Mouse (Mus musculus) 3T3-L1 (cell line): ENCODE data around the gene Akap8.
A peak's percentile ranks its signal among the peaks of the same experiment; 100 is the strongest.

Source experiments
- DNase-seq: peaks from one replicate; pipeline ENCODE4 v3.0.0-alpha.2; 2015; ENCODE audit warnings: low read depth, low spot score

Gene Akap8

GRCm38 (mm10) chr17:32284262-32285137 is 36.5 kb downstream of the Akap8 start, which contains the start of gene Brd4:
Gene Brd4, minus strand, starts transcription at chr17:32284722.
- DNase-seq: peak; percentile 86

- DNase-seq: peak; percentile 52
These were observed 37.2 kb downstream of the Akap8 start for GRCm38 (mm10) chr17:32283771-32284221.

DNA sequence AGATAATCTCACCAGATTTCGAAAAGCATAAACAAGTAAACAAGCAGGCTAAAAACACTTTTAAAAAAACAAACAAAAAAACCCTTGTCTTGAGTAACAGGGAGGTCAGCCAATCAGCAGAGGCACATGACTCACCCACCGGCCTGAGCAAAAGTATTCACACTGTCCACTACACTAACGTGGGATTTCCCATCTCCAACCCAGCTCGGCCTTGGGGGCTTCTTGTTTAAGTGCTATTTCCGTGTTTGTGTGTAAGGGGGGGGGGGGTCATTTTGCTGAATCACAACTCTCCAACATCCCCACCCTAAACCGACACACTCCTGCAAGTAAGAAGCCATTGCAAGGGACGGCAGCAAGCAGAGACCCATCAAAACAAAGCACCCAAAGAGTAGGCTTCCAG is 37.7 kb downstream of the Akap8 start:
- peak; percentile 88 for DNase-seq

DNA sequence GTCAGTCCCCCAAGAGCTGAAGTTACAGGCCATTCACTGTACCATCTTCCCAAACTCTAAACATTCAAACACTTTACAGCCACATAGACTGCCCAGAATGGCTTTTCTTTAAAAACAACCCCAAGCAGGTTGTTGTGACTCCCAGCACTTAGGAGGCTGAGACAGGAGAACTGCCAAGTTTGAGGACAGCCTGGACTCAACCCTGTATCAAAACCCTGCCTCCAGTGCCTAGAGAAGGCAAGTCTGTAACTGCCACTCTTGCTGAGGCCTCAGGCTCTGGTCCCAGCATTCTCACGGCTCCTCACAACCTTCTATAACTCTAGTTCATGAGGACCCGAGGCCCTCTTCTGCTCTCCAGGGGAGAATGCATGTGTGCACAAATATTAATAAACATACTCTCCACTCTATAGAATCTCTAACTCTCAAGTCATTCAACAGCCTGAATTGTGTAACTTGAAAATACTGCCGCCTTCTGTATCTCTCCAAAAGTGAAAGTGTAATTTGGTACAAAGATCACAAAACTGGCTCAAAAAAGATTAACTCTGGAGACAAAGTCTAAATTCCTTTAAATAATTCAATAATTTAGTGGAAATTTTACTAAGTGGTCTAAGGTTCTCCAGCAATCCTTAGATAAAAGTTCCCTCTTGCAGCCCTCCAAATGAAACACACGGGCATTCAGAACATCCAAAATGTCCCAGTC is 39.3 kb downstream of the Akap8 start:
- DNase-seq: no peak

DNA sequence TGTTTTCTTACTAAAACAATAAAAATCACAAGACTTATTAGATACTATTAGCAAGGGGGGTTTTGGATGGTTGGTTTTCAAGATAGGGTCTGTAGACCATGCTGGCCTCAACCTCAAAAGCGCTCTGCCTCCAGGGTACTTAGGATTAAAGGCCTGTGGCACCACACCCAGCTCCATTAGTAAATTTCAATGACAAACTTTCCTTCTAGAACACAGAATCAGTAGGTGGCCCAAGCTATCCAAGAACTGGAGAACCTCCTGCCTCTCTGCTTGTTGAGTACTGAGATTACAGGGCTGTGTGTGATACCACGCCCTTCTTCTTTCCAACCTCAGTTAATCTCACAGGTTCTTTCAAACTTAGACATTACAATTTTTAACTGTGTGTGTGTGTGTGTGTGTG is 39.9 kb downstream of the Akap8 start:
- no peak for DNase-seq

DNA sequence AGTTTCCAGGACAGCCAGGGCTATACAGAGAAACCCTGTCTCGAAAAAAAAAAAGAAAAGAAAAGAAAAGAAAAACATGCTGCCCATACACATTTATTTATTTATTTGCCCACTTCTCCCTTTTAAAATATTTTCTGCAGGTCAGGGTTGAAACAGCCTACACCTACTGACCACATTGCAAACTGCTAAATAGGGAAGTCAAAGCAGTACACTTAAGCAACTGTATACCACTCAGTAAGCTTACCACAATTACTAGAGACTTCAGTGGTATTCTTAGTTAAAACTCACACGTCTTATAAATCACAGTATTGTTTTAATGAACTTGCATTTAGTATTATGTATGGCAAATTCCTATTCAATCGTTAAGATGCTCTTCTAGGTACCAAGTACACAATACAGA is 40.5 kb downstream of the Akap8 start:
- no peak for DNase-seq

GRCm38 (mm10) chr17:32277201-32277600 is 43.8 kb downstream of the Akap8 start:
- DNase-seq: no peak

DNA sequence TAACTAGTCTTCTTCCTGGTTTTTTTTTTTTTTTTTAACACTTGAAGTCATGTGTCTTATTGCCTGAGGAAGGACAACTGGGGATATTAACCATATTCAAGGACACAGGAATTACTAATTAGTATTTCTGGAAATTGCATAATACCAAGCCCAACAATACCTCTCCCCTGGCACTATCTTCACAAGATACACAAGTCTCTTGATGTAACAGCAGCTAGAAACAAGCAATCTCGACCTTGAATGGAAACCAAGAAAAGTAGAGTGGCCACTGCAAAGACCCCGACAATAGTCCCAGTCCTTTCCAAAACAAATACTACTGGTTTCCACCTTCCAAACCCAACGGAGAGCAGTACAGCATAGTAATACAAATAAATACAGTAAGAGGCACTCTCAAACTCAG is 45.5 kb downstream of the Akap8 start:
- no peak for DNase-seq

DNA sequence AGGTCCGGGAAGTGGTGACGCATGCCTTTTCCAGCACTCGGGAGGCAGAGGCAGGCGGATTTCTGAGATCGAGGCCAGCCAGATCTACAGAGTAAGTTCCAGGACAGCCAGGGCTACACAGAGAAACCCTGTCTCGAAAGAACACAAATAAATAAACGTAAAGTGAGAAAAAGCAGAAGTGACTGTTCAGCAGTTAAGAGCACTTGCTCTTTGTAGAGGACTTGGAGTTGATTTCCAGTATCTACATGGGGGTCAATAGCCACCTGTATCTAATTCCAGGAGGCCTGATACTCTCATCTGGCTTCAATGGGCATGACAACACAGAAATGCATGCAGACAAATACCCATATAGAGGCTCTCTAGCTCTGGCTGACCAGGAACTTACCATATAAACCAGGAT is 51.9 kb downstream of the Akap8 start:
- no peak for DNase-seq

- no peak for DNase-seq
These were observed 52.5 kb downstream of the Akap8 start for GRCm38 (mm10) chr17:32268540-32268960.

GRCm38 (mm10) chr17:32268096-32268495 is 52.9 kb downstream of the Akap8 start:
- DNase-seq: no peak

GRCm38 (mm10) chr17:32267617-32268016 is 53.4 kb downstream of the Akap8 start:
- no peak for DNase-seq

- DNase-seq: peak; percentile 41
These were observed 57.4 kb downstream of the Akap8 start for GRCm38 (mm10) chr17:32263672-32264071.

DNA sequence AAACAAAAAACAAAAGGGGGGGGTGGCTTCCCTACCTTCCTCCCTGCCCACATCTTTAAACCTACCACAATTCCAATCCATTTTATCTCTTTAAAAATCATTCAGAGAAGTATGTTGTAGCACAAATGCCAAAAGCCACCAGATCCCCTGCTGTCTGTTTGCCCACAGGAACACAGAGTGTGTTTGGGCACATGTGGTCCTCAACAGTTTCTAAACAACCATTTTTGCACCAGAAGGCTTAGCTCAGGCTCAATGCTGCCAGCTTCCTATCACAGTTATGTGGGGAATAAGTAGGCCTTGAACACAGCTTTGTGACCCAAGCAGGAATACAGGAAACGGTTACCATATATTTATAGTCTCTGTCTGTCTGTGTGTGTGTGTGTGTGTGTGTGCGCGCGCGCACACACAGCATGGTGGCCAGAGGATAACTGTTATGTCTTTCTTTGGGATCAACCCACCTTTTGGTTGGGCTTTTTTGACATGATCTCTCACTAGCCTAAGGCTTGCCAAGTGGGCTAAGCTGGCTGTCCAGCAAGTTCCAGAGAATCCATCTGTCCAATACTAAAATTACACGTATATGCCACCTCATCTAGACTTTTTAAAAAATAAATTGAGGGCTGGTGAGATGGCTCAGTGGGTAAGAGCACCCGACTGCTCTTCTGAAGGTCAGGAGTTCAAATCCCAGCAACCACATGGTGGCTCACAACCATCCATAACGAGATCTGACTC is 58.0 kb downstream of the Akap8 start:
- DNase-seq: no peak

- DNase-seq: no peak
These were observed 62.2 kb downstream of the Akap8 start for GRCm38 (mm10) chr17:32258869-32259268.

- DNase-seq: no peak
These were observed 63.1 kb downstream of the Akap8 start for GRCm38 (mm10) chr17:32257944-32258343.

DNA sequence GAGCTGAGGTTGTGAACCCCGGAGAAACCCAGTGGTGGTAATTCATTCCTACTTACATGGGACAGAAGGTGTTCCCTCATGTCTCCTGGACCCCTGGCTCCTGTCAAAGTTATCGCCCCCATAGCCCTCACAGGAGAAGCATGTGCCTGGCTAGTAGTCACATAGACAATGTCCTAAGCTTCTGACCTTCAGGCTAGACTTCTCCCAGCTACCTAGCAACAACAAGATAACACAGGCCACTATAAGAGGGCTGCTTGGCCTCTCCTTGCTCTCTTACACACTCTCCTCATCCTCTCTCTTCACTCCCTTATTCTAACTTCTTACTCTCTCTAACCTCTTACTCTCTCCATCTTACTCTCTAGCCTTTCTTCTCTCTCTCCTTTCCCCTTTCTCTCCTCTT is 63.6 kb downstream of the Akap8 start:
- no peak for DNase-seq

DNA sequence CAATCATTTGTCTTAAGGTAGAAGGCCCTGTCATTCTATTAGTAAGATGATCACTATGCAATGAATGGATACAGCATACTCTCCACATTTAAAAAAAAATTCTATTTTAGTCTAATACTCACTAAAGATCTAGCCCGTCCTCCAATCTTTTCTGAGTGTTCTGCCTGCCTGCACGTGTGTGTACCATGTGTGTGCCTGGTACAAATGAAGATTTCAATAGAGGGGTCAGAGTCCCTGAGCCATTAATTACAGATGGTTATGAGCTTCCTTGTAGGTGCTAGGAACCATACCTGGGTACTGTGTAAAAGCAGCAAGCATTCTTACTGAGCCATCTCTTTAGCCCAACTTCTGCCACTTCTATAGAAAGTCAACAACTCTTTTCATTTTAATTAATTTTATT is 64.1 kb downstream of the Akap8 start:
- DNase-seq: no peak
